Mouse (Mus musculus) cerebellum, adult 2 months (tissue): ENCODE measurements at regions not wholly inside any gene's neighbourhood (a gene's known extent, or its start where the extent isn't known, plus 50 kb on each side); places are given as distances from the start of the nearest gene placed in this dataset.
"Not testable (repeated sequence)": the region's sequence is repeated elsewhere in the genome, so short reads cannot be mapped to it uniquely, and the experiment has no call there.

Source experiments
- CTCF ChIP-seq: fragments of 200-500 bp; IDR thresholded peaks from 2 replicates; pipeline ENCODE4 v1.5.1; 2011; ENCODE audit warnings: low read depth, mild to moderate bottlenecking, control low read depth, low read length, moderate library complexity, borderline replicate concordance; ENCODE audit not compliant: insufficient read depth
- POLR2A ChIP-seq: fragments of 200-500 bp; IDR thresholded peaks from 2 replicates; pipeline ENCODE4 v1.6.1; 2011; ENCODE audit warnings: low read length, control low read depth, borderline replicate concordance; ENCODE audit not compliant: insufficient read depth

GRCm38 (mm10) chr4:19766701-19767100 lies 161.4 kb downstream of the Gm12353 start:
- not testable (repeated sequence) for TF ChIP-seq CTCF, POLR2A
